Mouse (Mus musculus): Measurements from ENCODE around the gene Mkrn1. TPM values are rescaled to one million over a fixed set of nuclear protein-coding genes. Genes with fewer than 3 reads are reported as not detected.

The Mkrn1 gene
- 197 and 202 TPM in 2 replicates for polyA plus RNA-seq (2015; fragmentation: Nextera tagmentation; extraction: Ambion mirVana)

DNA sequence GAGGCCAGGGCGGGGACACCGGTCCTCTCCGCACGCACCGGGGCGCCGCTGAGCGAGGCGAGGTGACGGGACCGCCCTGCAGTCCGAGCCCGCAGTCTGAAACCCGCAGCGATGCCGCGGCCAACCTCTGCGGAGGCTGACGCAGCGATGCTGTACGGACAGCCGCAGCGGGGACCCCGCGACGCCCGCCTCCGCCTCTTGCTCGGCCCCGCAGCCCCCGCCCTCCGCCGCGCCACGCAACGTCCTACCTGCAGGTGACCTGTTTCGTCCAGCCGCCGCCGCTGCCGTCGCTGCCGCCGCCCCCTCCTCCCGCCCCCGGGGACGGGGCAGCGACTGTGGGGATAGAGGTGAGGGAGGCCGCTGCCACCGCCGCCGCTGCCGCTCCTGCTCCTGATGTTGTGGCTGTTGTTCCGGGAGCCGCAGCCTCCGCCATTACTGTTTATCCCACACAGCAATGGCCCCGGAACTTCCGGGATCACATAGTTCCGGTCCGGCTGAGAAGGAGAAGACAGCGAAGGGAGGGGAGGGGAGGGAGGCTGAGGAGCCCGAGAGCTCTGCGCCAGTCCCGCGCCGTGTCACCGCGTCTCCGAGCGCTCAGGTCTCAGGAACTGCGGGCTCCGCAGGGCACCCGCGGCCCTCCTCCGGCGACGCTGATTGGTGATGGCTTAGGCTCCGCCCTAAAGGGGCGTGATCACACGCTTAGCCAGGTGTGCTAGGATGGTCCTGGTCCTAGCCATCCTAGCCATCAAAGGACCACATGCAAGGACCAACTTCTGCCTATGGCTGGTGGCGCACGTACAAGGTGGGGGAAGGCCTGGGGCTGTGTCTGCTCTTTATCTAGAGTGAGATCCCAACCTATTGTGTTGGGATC, at the start of gene Mkrn1:
TSS of gene Mkrn1 (minus strand) at position 612 of the 871 bp plus-strand sequence.
- ATAC-seq (ENCODE audit: low read depth): peak; percentile 86
- H3K36me3 ChIP-seq: peaks cover 15% of the 10 kb centered on the region

DNA sequence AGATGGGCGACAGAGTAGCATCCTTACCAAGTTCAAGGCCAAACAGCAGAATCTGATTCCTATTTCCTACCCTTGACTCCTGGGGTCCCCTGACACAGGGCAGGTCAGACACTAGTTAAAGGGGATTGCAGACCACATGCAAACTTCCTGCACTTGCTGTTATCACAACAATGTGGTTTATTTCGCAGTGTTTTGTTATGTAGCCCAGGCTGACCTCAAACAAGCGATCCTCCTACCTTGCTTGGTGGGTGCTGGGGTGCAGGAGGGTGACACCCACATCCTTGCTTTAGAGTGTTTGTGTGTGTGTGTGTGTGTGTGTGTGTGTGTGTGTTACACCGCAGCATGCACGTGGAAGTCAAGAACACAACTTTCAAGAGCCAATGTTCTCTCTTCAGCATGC, 49.2 kb upstream of the Mkrn1 start:
- Histone ChIP-seq H3K27ac (no peak overlapping the region), H3K4me3 (replicated peaks) (no peak overlapping the region), H3K27me3 (no peaks in the 10 kb centered on the region), H3K4me1 (replicated peaks) (no peaks in the 10 kb centered on the region), H3K36me3 (no peaks in the 10 kb centered on the region), H3K9ac (no peak overlapping the region), H3K4me2 (no peak overlapping the region), H3K9me3 (replicated peaks) (no peaks in the 10 kb centered on the region)
- DNase-seq (no peak), ATAC-seq (ENCODE audit: low read depth) (no peak)
- 54% methylated on average over 5 of the region's 5 CpGs for WGBS (ENCODE audit: insufficient replicate concordance)

More for the DNA sequence above, at the start of gene Mkrn1:
- H3K27ac ChIP-seq: peak within 1 kb of the TSS; percentile 99
- peak within 1 kb of the TSS; percentile 98 for H3K9ac ChIP-seq
- peaks cover 8% of the 10 kb centered on the region for H3K27me3 ChIP-seq
- peak within 1 kb of the TSS; percentile 73 for H3K4me2 ChIP-seq
- H3K4me1 ChIP-seq (replicated peaks): peaks cover 78% of the 10 kb centered on the region
- WGBS (ENCODE audit: insufficient replicate concordance): under 1% methylated on average over 82 of the region's 82 CpGs
- peak; percentile 82 for DNase-seq
- peak within 1 kb of the TSS; percentile 99 for H3K4me3 ChIP-seq (replicated peaks)
- H3K9me3 ChIP-seq (replicated peaks): no peaks in the 10 kb centered on the region

DNA sequence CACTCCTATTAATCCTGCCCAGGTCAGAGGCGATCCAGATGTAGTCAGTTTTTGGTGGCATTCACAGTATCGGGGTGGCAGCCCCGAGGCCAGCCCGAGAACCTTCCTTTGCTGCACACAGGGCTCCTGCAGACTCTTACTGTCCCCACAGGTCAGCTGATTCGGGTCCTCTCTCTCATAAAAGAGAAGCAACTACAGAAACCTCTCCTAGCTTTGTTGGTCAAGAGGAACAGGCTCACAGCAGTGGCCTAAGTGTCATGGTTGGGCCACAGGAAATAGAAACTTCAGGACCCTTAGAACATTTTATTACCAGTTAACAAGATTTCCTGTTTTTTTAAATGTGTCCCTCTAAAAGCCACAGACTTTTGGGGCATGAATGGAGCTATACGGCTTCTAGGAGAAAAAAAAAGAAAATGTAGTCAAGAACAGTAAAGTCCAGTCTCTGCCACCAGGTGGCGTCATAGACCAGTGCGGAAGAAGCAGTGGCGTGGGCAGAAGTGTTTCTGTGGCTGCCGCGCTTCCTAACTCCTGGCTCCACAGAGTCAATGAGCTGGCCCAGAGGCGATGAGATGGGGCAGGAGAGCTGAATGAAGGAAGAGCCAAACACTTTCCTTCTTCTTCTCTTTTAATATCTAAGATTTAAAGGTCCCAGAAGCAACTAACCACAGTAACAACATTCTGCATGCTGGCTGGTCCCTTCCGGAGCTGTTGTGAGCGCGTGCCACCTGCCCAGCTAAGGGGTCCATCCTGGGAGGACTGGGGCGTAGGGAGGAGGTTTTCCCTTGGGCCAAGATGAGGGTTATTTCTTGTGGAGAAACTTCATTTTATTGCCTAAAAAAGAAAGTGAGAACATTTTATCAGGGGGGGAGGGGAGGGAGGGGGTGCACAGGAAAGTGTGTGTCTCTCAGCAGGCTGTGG, 42.6 kb upstream of the Mkrn1 start:
- Histone ChIP-seq H3K27ac (no peak overlapping the region), H3K9ac (peak overlapping the region; percentile 43; the same call in 1 of the 2 replicates), H3K36me3 (no peaks in the 10 kb centered on the region), H3K4me1 (replicated peaks) (peaks cover 3% of the 10 kb centered on the region; the same call in 1 of the 2 replicates), H3K4me2 (peak overlapping the region; percentile 50), H3K4me3 (replicated peaks) (peak overlapping the region; percentile 27), H3K9me3 (replicated peaks) (no peaks in the 10 kb centered on the region), H3K27me3 (no peaks in the 10 kb centered on the region)
- ATAC-seq (ENCODE audit: low read depth) (peak; percentile 45; the same call in 1 of the 2 replicates), DNase-seq (peak; percentile 56)
- WGBS (ENCODE audit: insufficient replicate concordance): 41% methylated on average over 16 of the region's 16 CpGs

DNA sequence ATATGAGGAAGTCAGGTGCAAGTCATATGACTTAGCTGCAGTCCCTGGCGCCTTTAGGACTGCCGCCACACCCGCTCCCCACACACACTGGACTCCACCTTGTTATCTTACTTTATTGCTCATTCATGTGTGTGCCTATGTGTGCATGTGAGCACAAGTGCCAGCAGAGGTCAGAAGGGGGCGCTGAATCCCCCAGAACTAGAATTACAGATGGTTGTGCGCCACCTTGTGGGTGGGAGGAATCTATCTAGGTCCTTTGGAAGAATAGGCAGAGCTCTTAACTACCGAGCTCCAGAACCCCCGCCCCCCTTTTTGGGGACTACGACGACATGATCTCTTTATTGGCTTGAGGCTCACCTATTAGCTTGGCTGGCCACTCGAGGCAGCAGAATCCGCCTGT, 39.8 kb upstream of the Mkrn1 start:
- H3K27ac ChIP-seq: no peak overlapping the region
- H3K36me3 ChIP-seq: no peaks in the 10 kb centered on the region
- H3K4me3 ChIP-seq (replicated peaks): no peak overlapping the region
- H3K4me2 ChIP-seq: no peak overlapping the region
- DNase-seq (peak; percentile 5), ATAC-seq (ENCODE audit: low read depth) (no peak)
- WGBS (ENCODE audit: insufficient replicate concordance): 84% methylated on average over 11 of the region's 11 CpGs
- H3K4me1 ChIP-seq (replicated peaks): peaks cover 3% of the 10 kb centered on the region; the same call in 1 of the 2 replicates
- no peak overlapping the region for H3K9ac ChIP-seq
- H3K27me3 ChIP-seq: no peaks in the 10 kb centered on the region
- H3K9me3 ChIP-seq (replicated peaks): no peaks in the 10 kb centered on the region

DNA sequence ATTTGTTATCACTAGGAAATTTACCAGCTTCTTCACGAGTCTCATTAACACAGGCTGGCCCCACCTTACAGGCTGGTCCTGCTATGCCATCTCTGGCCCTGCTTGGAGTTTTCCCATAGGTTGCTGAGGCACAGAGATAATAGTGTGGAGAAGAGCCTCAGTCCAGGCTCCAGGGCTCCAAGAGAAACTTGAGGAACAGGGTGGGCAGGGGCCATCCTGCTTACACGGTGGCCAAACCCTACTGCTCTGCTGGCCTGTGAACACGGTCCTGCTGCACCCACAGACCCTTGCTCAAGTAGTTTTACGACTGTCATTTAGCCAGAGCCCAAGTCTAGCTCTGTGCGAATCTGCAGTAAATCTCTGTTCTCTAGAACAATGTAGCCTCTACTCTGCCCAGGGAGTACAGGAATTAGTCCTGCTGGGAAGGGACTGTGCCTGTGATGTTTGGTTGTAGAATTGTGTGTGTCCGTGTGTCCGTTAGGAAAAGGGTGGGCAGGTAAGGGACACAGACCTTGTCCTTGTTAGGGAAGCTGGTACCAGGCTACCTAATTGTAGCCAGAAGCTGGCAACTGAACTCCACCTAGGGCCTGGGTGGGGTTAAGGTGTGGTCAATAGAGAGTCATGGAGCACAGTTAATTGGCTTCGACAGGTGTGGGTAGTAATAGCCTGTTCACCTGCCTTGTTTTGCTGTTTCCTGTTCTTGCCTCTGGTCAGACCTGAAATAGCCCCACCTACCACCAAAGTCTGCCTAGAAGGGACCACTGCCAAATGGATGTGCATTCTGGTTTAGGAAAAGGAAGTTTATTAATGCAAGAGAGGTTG, 35.3 kb upstream of the Mkrn1 start:
- H3K4me2 ChIP-seq: no peak overlapping the region
- no peak for DNase-seq
- H3K4me3 ChIP-seq (replicated peaks): no peak overlapping the region
- 59% methylated on average over 8 of the region's 8 CpGs for WGBS (ENCODE audit: insufficient replicate concordance)
- H3K27me3 ChIP-seq: no peaks in the 10 kb centered on the region; the same call in 1 of the 2 replicates
- H3K9ac ChIP-seq: no peak overlapping the region
- no peak for ATAC-seq (ENCODE audit: low read depth)
- no peaks in the 10 kb centered on the region for H3K36me3 ChIP-seq
- no peaks in the 10 kb centered on the region for H3K9me3 ChIP-seq (replicated peaks)
- no peaks in the 10 kb centered on the region for H3K4me1 ChIP-seq (replicated peaks)
- H3K27ac ChIP-seq: no peak overlapping the region

DNA sequence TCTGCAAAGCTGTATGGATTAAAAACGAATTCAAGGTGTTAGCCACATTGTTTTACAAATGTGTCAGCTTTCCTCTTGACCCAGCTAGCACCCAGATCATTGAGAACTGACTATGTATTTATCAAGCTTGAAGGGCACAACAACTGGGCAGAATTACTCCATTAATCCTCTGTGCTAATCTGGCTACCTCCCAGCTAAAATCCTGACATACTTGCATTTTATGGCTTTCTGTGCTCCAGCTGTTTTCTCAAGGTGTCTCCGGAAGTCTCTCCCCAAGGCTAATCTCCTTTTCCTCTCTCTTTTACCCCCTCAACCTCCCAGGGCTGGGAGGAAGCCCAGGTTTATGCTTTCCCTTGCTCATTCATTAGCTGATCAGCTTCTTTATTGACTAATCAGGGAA, 34.4 kb upstream of the Mkrn1 start:
- no peaks in the 10 kb centered on the region; the same call in 1 of the 2 replicates for H3K27me3 ChIP-seq
- H3K4me3 ChIP-seq (replicated peaks): no peak overlapping the region
- WGBS (ENCODE audit: insufficient replicate concordance): 52% methylated on average over 2 of the region's 2 CpGs
- no peak overlapping the region for H3K4me2 ChIP-seq
- H3K9ac ChIP-seq: no peak overlapping the region
- H3K27ac ChIP-seq: no peak overlapping the region
- H3K9me3 ChIP-seq (replicated peaks): no peaks in the 10 kb centered on the region
- DNase-seq (no peak), ATAC-seq (ENCODE audit: low read depth) (no peak)
- no peaks in the 10 kb centered on the region for H3K36me3 ChIP-seq
- no peaks in the 10 kb centered on the region for H3K4me1 ChIP-seq (replicated peaks)

DNA sequence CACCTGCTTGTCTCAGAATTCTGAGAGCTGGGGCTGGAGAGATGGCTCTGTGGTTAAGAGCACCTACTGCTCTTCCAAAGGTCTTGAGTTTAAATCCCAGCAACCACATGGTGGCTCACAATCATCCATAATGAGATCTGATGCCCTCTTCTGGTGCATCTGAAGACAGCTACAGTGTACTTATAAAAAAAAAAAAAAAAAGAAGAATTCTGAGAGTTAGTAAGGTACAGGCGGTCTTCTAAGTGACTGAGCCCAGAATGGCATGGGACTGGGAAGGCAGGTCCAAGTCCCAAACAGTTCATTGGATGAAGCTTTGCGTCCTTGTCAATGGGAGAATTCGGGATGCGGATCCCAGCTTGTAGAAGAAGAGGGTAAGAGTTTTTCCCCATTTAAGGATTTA, 33.3 kb upstream of the Mkrn1 start:
- H3K9ac ChIP-seq: no peak overlapping the region
- no peak overlapping the region for H3K27ac ChIP-seq
- 69% methylated on average over 4 of the region's 4 CpGs for WGBS (ENCODE audit: insufficient replicate concordance)
- H3K4me1 ChIP-seq (replicated peaks): no peaks in the 10 kb centered on the region
- DNase-seq (no peak), ATAC-seq (ENCODE audit: low read depth) (no peak)
- no peaks in the 10 kb centered on the region for H3K36me3 ChIP-seq
- H3K4me3 ChIP-seq (replicated peaks): no peak overlapping the region
- no peak overlapping the region for H3K4me2 ChIP-seq
- H3K27me3 ChIP-seq: peaks cover 2% of the 10 kb centered on the region
- no peaks in the 10 kb centered on the region for H3K9me3 ChIP-seq (replicated peaks)

DNA sequence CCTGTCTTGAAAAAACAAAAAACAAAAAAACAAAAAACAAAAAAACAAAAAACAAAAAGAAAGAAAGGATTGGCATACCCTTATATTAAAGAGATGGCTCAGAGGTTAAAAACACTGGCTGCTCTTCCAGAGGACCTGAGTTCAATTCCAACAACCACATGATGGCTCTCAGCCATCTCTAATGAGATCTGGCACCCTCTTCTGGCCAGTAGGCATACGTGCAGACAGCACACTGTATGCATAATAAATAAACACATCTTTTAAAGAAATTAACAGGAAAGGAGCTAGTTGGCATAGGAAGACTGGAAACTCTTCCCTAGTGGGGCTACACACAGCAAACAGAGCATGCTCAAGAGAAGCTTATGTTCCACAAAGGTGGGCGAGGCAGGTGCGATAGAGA, 30.8 kb upstream of the Mkrn1 start:
- no peak overlapping the region for H3K9ac ChIP-seq
- H3K36me3 ChIP-seq: no peaks in the 10 kb centered on the region
- no peak overlapping the region for H3K27ac ChIP-seq
- no peak overlapping the region for H3K4me3 ChIP-seq (replicated peaks)
- no peaks in the 10 kb centered on the region for H3K9me3 ChIP-seq (replicated peaks)
- H3K4me1 ChIP-seq (replicated peaks): no peaks in the 10 kb centered on the region; the same call in 1 of the 2 replicates
- WGBS (ENCODE audit: insufficient replicate concordance): 69% methylated on average over 3 of the region's 3 CpGs
- no peak for DNase-seq
- H3K27me3 ChIP-seq: peaks cover 7% of the 10 kb centered on the region
- H3K4me2 ChIP-seq: no peak overlapping the region
- no peak for ATAC-seq (ENCODE audit: low read depth)

DNA sequence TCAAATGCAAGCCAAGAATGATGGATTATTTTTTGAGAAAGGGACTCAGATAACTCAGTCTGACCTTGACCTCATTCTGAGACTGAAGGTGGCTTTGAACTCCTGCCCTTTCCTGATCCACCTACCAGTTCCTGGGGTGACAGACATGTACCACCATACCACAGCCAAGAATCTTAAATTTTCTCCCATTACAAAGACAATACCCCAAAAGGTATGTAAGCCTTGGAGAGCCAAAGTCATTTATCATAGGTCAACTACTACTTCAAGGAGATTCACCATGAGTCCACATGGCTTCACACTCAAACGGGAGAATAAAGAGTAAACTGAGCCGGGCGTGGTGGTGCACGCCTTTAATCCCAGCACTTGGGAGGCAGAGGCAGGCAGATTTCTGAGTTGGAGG, 30.3 kb upstream of the Mkrn1 start:
- Histone ChIP-seq H3K4me2 (no peak overlapping the region), H3K9me3 (replicated peaks) (no peaks in the 10 kb centered on the region), H3K4me1 (replicated peaks) (no peaks in the 10 kb centered on the region; the same call in 1 of the 2 replicates), H3K9ac (no peak overlapping the region), H3K36me3 (no peaks in the 10 kb centered on the region), H3K4me3 (replicated peaks) (no peak overlapping the region), H3K27ac (no peak overlapping the region), H3K27me3 (peaks cover 7% of the 10 kb centered on the region)
- DNase-seq (no peak), ATAC-seq (ENCODE audit: low read depth) (no peak)
- WGBS (ENCODE audit: insufficient replicate concordance): 64% methylated on average over 4 of the region's 4 CpGs

DNA sequence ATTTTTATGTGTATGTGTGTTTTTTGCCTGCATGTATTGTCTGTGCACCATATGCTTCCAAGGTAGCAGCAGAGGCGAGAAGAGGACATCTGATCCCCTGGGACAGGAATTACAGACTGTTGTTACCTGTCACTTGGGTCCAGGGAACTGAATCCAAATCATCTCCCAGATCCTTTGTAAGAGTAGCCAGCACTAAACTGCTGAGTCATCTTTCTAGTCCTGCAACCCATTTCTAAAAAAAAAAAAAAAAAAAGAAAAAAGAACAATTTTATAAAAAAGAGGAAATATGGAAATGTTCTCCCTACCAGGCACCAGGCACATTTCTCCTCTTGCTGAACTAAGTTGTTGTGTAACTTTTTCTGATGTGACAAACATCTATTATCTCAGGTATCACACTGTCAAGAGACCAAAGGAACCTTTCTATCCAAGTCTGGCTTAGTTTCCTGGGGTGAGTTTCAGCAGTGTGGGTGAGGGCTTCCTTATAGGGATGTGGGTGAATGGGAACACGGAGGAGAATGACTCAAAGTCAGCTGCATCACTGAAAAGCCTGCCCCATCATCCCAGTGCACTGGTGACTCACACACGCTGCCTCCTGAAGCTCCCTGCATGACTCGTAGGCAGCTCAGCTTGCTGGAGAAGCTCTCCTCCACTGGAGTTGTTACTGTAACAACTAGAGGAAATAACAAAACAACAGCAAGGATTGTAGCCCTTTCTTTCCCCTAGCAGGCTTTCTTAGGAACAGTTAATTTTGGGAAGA, 27.3 kb upstream of the Mkrn1 start:
- no peak for ATAC-seq (ENCODE audit: low read depth)
- Histone ChIP-seq H3K9me3 (replicated peaks) (no peaks in the 10 kb centered on the region), H3K9ac (no peak overlapping the region; the same call in 1 of the 2 replicates), H3K4me3 (replicated peaks) (no peak overlapping the region), H3K27me3 (peaks cover 7% of the 10 kb centered on the region), H3K4me2 (no peak overlapping the region), H3K27ac (no peak overlapping the region), H3K4me1 (replicated peaks) (no peaks in the 10 kb centered on the region; the same call in 1 of the 2 replicates), H3K36me3 (no peaks in the 10 kb centered on the region)
- no peak for DNase-seq
- WGBS (ENCODE audit: insufficient replicate concordance): 51% methylated on average over 4 of the region's 4 CpGs

Measured in liver, embryonic 13.5 days (tissue).